Mouse (Mus musculus) heart, postnatal 10 days (tissue): ENCODE measurements around the gene Nampt. TPM values are rescaled to one million over a fixed set of nuclear protein-coding genes. Genes with fewer than 3 reads are reported as not detected.

Source experiments
- DNase-seq, 2 experiments: peaks; one replicate each; pipeline ENCODE4 v3.0.0; 2021
- intact Hi-C: fragments of 180-260 bp; cut with DNase I; formaldehyde crosslinking; loops from one replicate; pipeline ENCODE4 v1.15.1; 2025
- total RNA-seq, 2 experiments: library from RNA; stranded (reverse); gene quantifications; 2 replicates each; pipeline ENCODE4 v1.2.3; 2021

Gene Nampt
- total RNA-seq, 2 experiments from 2014 or later = 28.6 to 52.8 TPM

DNA sequence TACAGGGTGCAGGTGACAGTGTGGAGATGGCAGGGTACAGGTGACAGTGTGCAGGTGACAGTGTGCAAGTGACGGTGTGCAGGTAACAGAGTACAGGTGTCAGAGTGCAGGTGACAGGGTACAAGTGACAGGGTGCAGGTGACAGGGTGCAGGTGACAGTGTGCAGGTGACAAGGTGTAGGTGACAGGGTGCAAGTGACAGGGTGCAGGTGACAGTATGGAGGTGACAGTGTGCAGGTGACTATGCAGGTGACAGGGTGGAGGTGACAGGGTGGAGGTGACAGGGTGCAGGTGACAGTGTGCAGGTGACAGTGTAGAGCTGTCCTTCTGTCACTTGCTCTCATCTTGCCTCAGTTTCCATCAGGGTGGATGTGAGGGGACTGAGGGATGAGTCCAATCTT, 76.5 kb downstream of the Nampt start:
- intact Hi-C loops = loop anchor here (5.0 to 10.0 kb wide), 4 partner anchors 74 to 931 kb away; partner anchors contain the start of gene Ccdc71l
- no peak for DNase-seq

DNA sequence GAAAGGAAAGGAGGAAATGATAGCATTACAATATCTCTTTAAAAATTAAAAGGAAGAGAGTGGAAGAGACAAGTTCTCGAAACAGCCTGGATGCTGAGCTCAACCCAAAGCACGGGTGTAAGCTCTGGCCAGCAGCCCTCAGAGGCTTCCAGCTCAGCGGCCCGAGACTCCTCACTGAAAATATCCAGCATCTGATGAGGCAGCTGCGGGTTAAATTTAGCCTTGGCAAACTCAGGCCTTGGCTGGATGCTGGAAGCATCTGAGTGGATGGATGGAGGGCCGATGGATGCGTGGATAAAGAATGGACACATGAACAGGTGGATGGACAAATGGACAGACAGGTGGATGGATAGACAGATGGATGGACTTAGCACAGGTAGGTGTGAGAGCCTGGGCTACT, 77.2 kb downstream of the Nampt start:
- intact Hi-C loops = loop anchor here (5.0 to 10.0 kb wide), 4 partner anchors 74 to 932 kb away; partner anchors contain the start of gene Ccdc71l
- DNase-seq = peak; percentile 39 to 57

DNA sequence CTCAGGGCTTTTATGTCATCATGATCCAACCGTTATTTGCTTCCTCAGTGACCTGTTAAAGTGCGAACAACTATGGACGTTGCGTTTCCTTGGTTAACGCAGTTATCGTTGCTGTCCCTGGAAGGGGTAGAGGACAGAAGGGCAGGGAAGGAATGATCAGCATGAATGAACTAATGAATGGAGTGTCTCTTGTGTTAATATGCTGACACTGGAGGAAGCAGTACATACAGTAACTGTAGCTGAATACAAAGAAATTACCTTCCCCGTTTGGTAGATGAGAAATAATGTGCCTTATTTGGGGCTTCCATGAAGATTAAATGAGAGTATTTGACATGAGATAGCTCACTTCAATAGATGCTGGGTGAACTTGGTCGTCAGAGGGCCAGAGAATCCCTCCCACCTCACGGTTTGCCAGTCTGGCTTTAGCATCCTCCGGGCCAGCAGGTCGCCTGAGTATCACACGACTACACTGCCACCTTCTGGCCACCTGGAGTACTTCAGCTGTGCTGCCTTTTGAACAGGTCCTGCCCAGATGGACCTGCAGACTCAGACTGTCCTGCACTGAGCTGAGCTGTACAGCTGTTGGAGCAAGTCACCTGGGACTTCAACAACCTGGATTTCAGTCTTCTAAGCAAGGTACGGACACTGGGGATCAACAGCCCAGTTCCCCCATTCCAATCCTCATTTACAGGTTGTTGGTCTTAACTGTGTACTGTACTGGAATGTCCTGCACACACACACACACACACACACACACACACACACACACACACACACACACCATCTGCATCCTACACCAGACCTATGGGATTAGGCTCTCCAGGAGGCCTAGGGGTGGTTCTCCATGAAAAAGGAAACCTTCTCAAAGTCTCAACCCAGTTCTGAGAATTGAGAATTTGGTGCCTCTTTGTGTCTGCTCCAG, 78.1 kb downstream of the Nampt start:
- peak; percentile 90 to 95 for DNase-seq
- intact Hi-C loops = loop anchor here (1.0 to 10.0 kb wide), 5 partner anchors 75 to 933 kb away; partner anchors contain the start of gene Ccdc71l

DNA sequence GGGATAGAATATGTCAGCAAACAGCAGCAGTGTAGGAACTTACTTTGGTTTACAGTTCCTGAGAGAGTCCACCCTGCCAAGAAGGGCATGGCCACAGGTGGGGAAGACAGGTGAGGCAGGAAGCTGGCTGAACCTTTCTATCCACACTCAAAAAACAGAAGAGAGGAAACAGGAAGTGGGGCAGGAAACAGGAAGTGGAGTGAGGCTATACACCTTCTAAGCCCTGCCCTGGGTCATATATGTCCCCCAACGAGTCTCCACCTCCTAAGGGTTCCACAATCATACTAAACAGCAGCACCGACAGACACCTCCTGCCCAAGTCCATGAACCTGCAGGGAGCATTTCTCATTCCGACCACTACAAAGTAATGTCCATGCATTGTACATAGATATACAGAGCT, 81.7 kb downstream of the Nampt start:
- intact Hi-C loops = no loop called here
- DNase-seq = no peak

Other genes starting within 250 kb of the Nampt start
- gene Sypl, start 134.3 kb downstream of the Nampt start, total RNA-seq = 10 to 100 TPM; 83.4 to 89.9 TPM